Mouse (Mus musculus): ENCODE measurements around the gene Rad54l.

DNA sequence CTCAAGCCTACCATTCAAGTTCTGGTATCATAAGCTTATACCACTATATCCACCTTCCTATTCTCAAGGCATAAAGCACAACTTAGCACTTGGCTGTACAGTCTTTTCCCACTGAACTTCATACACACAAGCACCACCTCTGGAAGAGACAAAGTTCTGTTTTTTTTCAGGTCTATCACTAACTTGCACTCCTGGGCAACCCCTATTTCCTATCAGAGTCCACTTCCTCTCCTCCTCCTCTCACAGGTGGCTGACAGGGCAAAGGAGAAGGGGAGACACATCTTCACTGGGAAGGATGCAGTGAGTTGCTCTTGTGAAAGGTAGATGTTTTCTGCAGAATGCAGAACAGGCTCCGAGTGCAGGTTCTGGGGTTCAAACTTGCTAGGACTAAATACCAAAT, 75.8 kb downstream of the Rad54l start:
- TF ChIP-seq MAX (IDR thresholded peaks at IDR 0.05) (no peak), CTCF (IDR thresholded peaks at IDR 0.05; ENCODE audit: control insufficient read depth, insufficient read depth, insufficient read length) (no peak), CEBPB (IDR thresholded peaks at IDR 0.05; ENCODE audit: low read depth) (no peak), MYOG (IDR thresholded peaks at IDR 0.05; ENCODE audit: control insufficient read depth, extremely low read depth, insufficient read length) (no peak), USF1 (IDR thresholded peaks at IDR 0.05; ENCODE audit: low read depth) (no peak)
